Mouse (Mus musculus): ENCODE measurements around the gene Cd300e. TPM values are rescaled to one million over a fixed set of nuclear protein-coding genes. Genes with fewer than 3 reads are reported as not detected.

Cd300e gene
- polyA plus RNA-seq, 1 experiment, result 0.13 TPM

DNA sequence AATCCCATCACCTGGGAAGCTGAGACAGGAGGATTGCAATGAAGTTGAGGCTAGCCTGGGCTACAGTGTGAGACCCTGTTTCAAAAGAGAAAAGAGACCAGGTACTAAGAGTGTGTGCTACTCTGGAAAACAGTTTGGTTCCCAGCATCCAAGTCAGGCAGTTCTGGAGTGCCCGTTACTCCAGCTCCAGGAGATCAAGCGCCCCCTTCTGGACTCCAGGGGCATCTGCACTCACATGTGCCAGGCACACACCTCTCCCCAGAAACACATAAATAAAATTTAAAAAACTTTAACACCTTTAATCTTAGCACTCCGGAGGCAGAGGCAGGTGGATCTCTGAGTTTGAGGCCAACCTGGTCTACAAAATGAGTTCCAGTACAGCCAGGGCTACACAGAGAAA is 19.4 kb upstream of the Cd300e start:
- no peak overlapping the region for H3K27ac ChIP-seq (ENCODE audit: insufficient read depth, low read depth, low read length)
- no peak overlapping the region for H3K4me3 ChIP-seq (ENCODE audit: insufficient read depth, low read depth, low read length)
- no peaks in the 10 kb centered on the region for H3K27me3 ChIP-seq (replicated peaks; ENCODE audit: control insufficient read depth, insufficient read depth, low read length)
- no peak for DNase-seq
- TF ChIP-seq POLR2A (IDR thresholded peaks at IDR 0.05; ENCODE audit: low read depth, low read length) (no peak), CTCF (conservative IDR thresholded peaks at IDR 0.05; ENCODE audit: insufficient read depth, insufficient read length, low read depth, low read length) (no peak)
- no peaks in the 10 kb centered on the region for H3K4me1 ChIP-seq (ENCODE audit: control insufficient read depth, insufficient read depth, low read length)
- WGBS, result 71% methylated on average over 3 of the region's 3 CpGs
- H3K36me3 ChIP-seq (ENCODE audit: control insufficient read depth, insufficient read depth, low read length), result no peaks in the 10 kb centered on the region

GRCm38 (mm10) chr11:115080886-115081285 is 18.9 kb upstream of the Cd300e start:
- no peak for TF ChIP-seq POLR2A (IDR thresholded peaks at IDR 0.05; ENCODE audit: low read depth, low read length)
- TF ChIP-seq CTCF (conservative IDR thresholded peaks at IDR 0.05; ENCODE audit: insufficient read depth, insufficient read length, low read depth, low read length), result peak; percentile 84
- Histone ChIP-seq H3K27ac (ENCODE audit: insufficient read depth, low read depth, low read length) (no peak overlapping the region), H3K27me3 (replicated peaks; ENCODE audit: control insufficient read depth, insufficient read depth, low read length) (no peaks in the 10 kb centered on the region), H3K4me3 (ENCODE audit: insufficient read depth, low read depth, low read length) (no peak overlapping the region), H3K4me1 (ENCODE audit: control insufficient read depth, insufficient read depth, low read length) (no peaks in the 10 kb centered on the region), H3K36me3 (ENCODE audit: control insufficient read depth, insufficient read depth, low read length) (no peaks in the 10 kb centered on the region)
- WGBS, result 32% methylated on average over 13 of the region's 13 CpGs
- peak; percentile 59 for DNase-seq

GRCm38 (mm10) chr11:115078680-115079079 is 16.7 kb upstream of the Cd300e start:
- TF ChIP-seq POLR2A (IDR thresholded peaks at IDR 0.05; ENCODE audit: low read depth, low read length) (no peak), CTCF (conservative IDR thresholded peaks at IDR 0.05; ENCODE audit: insufficient read depth, insufficient read length, low read depth, low read length) (no peak)
- DNase-seq, result no peak
- Histone ChIP-seq H3K36me3 (ENCODE audit: control insufficient read depth, insufficient read depth, low read length) (no peaks in the 10 kb centered on the region), H3K27me3 (replicated peaks; ENCODE audit: control insufficient read depth, insufficient read depth, low read length) (no peaks in the 10 kb centered on the region), H3K4me3 (ENCODE audit: insufficient read depth, low read depth, low read length) (no peak overlapping the region), H3K27ac (ENCODE audit: insufficient read depth, low read depth, low read length) (no peak overlapping the region), H3K4me1 (ENCODE audit: control insufficient read depth, insufficient read depth, low read length) (no peaks in the 10 kb centered on the region)
- WGBS, result 86% methylated on average over 5 of the region's 5 CpGs

- no peaks in the 10 kb centered on the region for H3K27me3 ChIP-seq (replicated peaks; ENCODE audit: control insufficient read depth, insufficient read depth, low read length)
- TF ChIP-seq CTCF (conservative IDR thresholded peaks at IDR 0.05; ENCODE audit: insufficient read depth, insufficient read length, low read depth, low read length) (no peak), POLR2A (IDR thresholded peaks at IDR 0.05; ENCODE audit: low read depth, low read length) (no peak)
- no peak overlapping the region for H3K4me3 ChIP-seq (ENCODE audit: insufficient read depth, low read depth, low read length)
- H3K27ac ChIP-seq (ENCODE audit: insufficient read depth, low read depth, low read length), result no peak overlapping the region
- no peaks in the 10 kb centered on the region for H3K36me3 ChIP-seq (ENCODE audit: control insufficient read depth, insufficient read depth, low read length)
- 75% methylated on average over 1 of the region's 1 CpGs for WGBS
- DNase-seq, result no peak
- H3K4me1 ChIP-seq (ENCODE audit: control insufficient read depth, insufficient read depth, low read length), result no peaks in the 10 kb centered on the region
These were observed 15.5 kb upstream of the Cd300e start for GRCm38 (mm10) chr11:115077436-115077835.

- Histone ChIP-seq H3K36me3 (ENCODE audit: control insufficient read depth, insufficient read depth, low read length) (no peaks in the 10 kb centered on the region), H3K27ac (ENCODE audit: insufficient read depth, low read depth, low read length) (no peak overlapping the region), H3K27me3 (replicated peaks; ENCODE audit: control insufficient read depth, insufficient read depth, low read length) (no peaks in the 10 kb centered on the region), H3K4me3 (ENCODE audit: insufficient read depth, low read depth, low read length) (no peak overlapping the region), H3K4me1 (ENCODE audit: control insufficient read depth, insufficient read depth, low read length) (no peaks in the 10 kb centered on the region)
- TF ChIP-seq CTCF (conservative IDR thresholded peaks at IDR 0.05; ENCODE audit: insufficient read depth, insufficient read length, low read depth, low read length) (no peak), POLR2A (IDR thresholded peaks at IDR 0.05; ENCODE audit: low read depth, low read length) (no peak)
- DNase-seq, result no peak
- WGBS, result 40% methylated on average over 5 of the region's 5 CpGs
These were observed 13.9 kb upstream of the Cd300e start for GRCm38 (mm10) chr11:115075859-115076258.

DNA sequence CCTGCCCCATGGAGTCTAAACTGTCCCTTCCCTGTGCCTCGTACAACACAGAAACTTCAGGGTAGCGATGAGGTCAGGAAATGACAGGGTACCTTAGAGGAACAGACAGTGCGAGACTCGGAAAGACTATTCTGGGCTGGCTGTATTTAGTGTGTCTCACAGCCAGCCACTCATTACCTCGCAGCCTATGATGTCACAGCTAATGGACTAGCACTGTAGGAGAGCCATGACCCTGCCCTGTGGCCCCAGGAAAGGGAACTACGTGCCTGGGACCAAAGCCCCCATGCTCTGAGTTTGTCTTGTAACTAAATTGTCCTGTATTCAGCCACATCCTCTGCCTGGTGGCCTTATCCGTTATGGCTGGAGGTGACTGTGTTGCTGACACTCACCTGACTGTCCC is 13.4 kb upstream of the Cd300e start:
- 64% methylated on average over 7 of the region's 7 CpGs for WGBS
- no peak for TF ChIP-seq CTCF (conservative IDR thresholded peaks at IDR 0.05; ENCODE audit: insufficient read depth, insufficient read length, low read depth, low read length)
- no peak for TF ChIP-seq POLR2A (IDR thresholded peaks at IDR 0.05; ENCODE audit: low read depth, low read length)
- Histone ChIP-seq H3K27ac (ENCODE audit: insufficient read depth, low read depth, low read length) (no peak overlapping the region), H3K4me1 (ENCODE audit: control insufficient read depth, insufficient read depth, low read length) (no peaks in the 10 kb centered on the region), H3K4me3 (ENCODE audit: insufficient read depth, low read depth, low read length) (no peak overlapping the region), H3K27me3 (replicated peaks; ENCODE audit: control insufficient read depth, insufficient read depth, low read length) (no peaks in the 10 kb centered on the region), H3K36me3 (ENCODE audit: control insufficient read depth, insufficient read depth, low read length) (no peaks in the 10 kb centered on the region)
- peak; percentile 21 for DNase-seq

- DNase-seq, result no peak
- H3K36me3 ChIP-seq (ENCODE audit: control insufficient read depth, insufficient read depth, low read length), result no peaks in the 10 kb centered on the region
- WGBS, result 69% methylated on average over 5 of the region's 5 CpGs
- H3K4me1 ChIP-seq (ENCODE audit: control insufficient read depth, insufficient read depth, low read length), result no peaks in the 10 kb centered on the region
- no peak overlapping the region for H3K27ac ChIP-seq (ENCODE audit: insufficient read depth, low read depth, low read length)
- H3K4me3 ChIP-seq (ENCODE audit: insufficient read depth, low read depth, low read length), result no peak overlapping the region
- TF ChIP-seq CTCF (conservative IDR thresholded peaks at IDR 0.05; ENCODE audit: insufficient read depth, insufficient read length, low read depth, low read length) (no peak), POLR2A (IDR thresholded peaks at IDR 0.05; ENCODE audit: low read depth, low read length) (no peak)
- H3K27me3 ChIP-seq (replicated peaks; ENCODE audit: control insufficient read depth, insufficient read depth, low read length), result no peaks in the 10 kb centered on the region
These were observed 11.0 kb upstream of the Cd300e start for GRCm38 (mm10) chr11:115073002-115073401.

Data from kidney, adult 2 months (tissue).